Mouse (Mus musculus): ENCODE results near the gene Rpl3. TPM values are rescaled to one million over a fixed set of nuclear protein-coding genes. Genes with fewer than 3 reads are reported as not detected.
A peak's percentile ranks its signal among the peaks of the same experiment; 100 is the strongest.

Gene Rpl3
- total RNA-seq, 2 experiments from 2014 or later, result 163 to 184 TPM

- DNase-seq, result no peak
These were observed 24.5 kb upstream of the Rpl3 start for GRCm38 (mm10) chr15:80115866-80116794.

GRCm38 (mm10) chr15:80115256-80115655 is 23.6 kb upstream of the Rpl3 start:
- no peak for DNase-seq

- no peak for DNase-seq
These were observed 22.7 kb upstream of the Rpl3 start for GRCm38 (mm10) chr15:80114414-80114813.

- no peak for DNase-seq
These were observed 20.8 kb upstream of the Rpl3 start for GRCm38 (mm10) chr15:80112499-80112898.

DNA sequence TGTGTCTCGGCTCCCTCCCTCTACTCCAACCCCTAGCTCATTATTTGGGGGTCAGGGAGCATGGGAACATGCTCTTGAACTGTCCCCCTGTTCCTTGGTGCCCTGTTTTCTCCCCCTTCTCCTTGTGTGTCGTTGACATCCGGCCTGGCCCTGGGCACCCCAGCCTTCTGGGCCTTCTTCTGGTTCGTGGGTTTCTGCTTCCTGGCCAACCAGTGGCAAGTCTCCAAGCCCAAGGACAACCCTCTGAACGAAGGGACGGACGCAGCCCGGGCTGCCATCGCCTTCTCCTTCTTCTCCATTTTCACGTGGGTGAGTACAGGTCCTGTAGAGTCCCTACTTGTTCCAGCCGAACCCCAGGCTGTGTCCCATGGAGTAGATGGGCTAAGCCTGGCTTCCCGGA is 19.8 kb upstream of the Rpl3 start:
- no peak for DNase-seq

DNA sequence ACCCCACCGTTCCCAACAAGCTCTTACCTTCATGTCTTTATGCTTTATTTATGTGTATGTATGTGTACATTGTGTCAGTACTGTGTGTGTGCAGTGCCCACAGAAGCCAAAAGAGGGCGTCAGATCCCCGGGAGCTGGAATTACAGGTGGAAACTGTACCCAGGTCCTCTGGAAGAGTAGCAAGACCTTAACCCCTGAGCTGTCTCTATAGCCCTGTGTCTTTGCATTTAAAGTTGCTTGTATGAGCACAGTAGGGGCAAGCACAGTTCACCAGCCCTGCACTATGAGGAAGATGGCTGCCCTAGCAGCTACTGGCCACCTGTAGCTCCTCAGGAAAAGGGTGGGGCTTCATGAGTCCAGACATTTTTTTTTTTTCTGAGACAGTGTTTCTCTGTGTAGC is 15.9 kb upstream of the Rpl3 start:
- no peak for DNase-seq

DNA sequence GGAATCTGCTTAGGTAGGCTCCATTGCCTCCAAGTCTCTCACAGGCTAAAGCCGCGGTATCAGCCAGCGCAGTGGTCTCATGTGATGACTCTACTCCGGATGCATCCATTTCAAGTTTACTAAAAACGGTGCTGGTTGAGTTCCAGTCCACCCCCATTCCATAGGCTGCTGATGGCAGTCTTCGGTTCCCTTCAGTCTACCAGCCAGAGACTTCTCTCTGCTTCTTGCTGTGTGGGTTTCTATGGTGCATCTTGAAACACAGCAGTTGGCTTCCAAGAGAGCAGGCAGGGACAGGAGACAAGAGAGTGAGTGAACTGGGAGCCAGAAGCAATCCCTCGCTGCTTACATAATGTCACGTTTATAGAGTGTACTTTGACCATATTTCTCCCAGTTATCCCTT is 15.5 kb upstream of the Rpl3 start:
- DNase-seq, result no peak

DNA sequence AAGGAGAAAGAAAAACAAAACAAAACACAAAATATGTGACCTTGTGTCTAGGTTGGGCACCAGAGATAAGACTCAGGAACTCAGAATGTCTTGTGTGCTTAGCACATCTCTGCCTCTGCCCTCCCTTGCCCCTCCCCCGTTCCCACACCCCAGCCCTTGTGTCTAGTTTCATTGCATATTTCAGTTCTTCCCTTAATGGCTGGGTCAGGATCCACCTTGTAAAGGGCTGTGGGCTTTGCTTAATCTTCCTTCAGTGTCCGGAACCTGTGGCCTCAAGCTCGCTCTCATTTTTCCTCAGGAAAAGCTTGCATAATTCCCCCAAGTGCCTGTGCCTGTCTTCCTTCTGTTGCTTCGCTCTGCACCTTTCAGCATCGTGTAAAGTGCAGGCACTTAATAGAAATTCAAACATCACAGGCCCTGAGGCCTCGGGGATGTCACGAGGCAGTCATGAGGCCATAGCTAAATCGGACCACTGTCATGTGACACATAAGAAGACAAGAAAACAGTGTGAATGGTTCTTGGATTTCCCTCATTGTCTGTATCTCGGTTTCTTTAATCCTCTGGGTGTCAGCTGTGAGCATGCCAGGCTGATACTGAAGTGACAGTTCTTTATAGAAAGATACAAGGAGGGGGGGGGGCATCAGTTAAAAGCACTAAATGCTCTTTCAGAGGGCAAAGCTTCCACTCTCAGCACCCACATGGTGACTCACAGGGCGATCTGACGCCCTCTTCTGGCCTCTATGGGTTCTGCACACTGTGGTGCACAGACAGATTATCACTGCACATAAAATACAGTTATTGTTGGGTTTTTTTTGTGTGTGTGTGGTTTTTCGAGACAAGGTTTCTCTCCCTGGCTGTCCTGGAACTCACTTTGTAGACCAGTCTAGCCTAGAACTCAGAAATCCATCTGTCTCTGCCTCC is 14.1 kb upstream of the Rpl3 start:
- no peak for DNase-seq

DNA sequence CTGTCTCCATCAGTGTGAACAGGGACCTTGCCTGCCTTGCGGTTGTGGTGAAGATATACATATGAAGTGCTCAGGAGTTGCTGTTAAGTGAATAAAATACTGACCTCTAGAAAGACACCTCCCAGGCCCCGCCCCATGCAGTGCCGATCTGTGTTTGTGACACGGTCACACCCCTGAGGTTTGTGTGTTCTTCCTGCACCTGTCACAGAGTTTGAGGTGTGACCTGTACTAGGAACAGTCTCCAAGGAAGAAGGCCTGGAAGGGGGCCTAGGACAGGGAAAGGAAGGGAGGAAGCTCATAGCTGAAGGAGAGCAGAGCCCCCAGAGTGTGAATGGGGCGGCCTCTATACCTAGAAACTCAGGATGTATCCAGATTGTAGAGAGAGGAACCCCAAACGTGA is 10.8 kb upstream of the Rpl3 start:
- DNase-seq, result no peak

DNA sequence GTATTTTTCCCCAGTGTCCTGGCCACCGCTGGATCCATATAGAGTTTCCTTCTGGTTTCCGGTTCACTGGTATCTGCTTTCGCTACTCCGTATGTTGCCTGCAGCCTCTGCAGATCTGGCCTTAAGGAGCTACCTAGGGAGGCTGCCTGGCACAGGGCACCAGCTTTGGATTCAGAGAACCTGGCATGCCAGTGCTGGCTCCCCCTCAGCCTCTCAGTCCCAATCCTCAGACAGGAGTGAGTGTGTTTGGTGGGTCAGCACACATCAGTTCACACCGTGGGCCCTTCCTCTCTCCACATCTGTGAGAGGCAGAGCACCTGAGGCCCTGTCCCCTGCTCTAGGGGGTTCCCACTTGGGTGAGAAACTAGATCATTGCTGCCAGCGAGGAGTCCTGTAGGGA is 9.8 kb upstream of the Rpl3 start:
- DNase-seq, result no peak

GRCm38 (mm10) chr15:80100871-80101270 is 9.2 kb upstream of the Rpl3 start:
- no peak for DNase-seq

GRCm38 (mm10) chr15:80100196-80100595 is 8.5 kb upstream of the Rpl3 start:
- DNase-seq, result no peak

GRCm38 (mm10) chr15:80099477-80099876 is 7.8 kb upstream of the Rpl3 start:
- DNase-seq, result no peak

DNA sequence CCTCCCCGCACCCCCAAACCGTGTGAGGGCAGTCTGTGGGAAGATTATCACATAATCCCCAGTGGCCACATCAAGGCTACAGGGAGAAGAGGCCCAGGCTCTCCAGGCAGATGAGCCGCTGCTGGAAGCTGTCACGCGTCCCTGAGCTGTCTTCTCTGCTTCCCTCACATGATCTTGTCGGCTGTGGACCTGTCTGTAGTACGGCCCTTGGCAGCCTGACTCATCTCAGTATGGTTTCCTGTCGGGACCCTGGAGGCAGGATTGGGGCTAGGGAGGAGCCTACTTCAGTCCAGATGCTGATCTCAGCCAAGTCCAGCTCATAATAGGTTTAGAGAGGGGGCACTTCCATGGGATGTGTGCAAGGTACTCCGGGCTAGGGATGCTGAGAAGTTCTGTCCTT is 7.1 kb upstream of the Rpl3 start:
- no peak for DNase-seq

- DNase-seq, result no peak
These were observed 6.4 kb upstream of the Rpl3 start for GRCm38 (mm10) chr15:80097999-80098461.

DNA sequence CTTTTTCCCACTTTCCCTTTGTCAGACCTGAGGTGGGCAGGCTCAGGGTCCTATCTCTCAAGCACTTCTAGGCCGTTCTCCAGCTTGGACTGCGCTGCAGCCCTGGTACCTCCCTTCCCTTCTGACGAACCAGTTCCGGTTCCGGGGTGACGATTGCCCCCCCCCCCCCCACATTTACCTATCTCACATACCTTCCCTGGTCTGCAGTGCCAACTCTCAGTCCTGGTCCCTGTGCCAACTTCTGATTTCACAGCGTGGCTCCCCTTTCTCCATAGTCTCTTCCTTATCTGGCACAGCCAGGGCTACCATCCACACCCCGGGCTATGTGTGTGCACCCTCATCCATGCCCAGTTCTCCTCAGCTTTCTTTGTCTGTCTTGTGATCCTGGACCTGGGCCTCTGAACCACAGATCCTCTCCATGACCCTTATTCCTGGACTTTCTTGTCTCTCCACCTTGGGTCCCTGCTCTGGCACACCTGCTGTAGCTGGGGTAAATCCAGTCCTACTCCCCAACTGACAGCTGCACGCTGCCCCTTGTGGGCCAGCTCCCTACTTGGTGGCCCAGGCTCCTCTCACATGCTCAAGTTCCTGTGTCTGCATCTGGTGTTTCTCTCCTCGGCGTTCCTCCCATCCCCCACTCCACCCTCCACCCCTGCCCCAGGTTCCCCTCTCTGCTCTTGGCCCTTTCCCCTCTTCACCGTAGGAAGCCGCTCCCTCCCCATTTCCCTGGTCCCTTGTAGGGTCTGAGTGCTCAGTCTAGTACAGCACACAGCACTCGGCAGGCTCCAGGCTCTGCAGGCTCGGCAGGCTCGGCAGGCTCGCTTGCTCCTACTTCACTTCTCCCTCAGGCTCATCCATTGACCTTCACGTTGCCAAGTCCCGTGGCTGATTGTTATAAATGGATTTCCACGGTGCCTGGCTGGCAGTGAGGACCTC is 5.5 kb upstream of the Rpl3 start:
- peak; percentile 55 to 74 for DNase-seq

GRCm38 (mm10) chr15:80096406-80096805 is 4.7 kb upstream of the Rpl3 start:
- DNase-seq, result no peak

DNA sequence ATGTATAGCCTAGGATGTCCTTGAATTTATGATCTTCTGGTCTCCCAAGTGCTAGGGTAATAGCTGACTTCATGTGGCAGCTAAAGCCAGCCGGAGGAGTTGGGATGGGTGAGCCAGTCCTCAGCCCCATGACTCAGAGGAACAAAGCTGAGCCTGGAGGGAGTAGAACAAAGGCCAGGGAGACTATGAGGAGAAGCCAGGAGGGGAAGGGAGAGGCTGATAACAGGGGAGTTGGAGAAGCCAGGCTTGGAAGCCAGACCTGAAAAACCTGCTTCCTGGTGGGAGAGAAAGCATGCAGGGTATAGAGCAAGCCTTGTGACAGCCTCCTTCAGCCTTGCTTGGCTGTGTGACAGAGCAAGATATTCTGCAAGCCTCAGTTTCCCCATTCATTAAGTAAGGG is 3.9 kb upstream of the Rpl3 start:
- DNase-seq, result no peak

- peak; percentile 44 to 56 for DNase-seq
These were observed 2.5 kb upstream of the Rpl3 start for GRCm38 (mm10) chr15:80094201-80094600.

- DNase-seq, result no peak
These were observed 931 bp upstream of the Rpl3 start for GRCm38 (mm10) chr15:80092599-80092998.

- DNase-seq, result no peak
These were observed 373 bp upstream of the Rpl3 start for GRCm38 (mm10) chr15:80092041-80092441.

- DNase-seq, result peak in 1 of 2 experiments; percentile 35
These were observed 937 bp downstream of the Rpl3 start for GRCm38 (mm10) chr15:80090741-80091120.

Measured in heart, adult 18-20 months (tissue).